Mouse (Mus musculus) midbrain, embryonic 14.5 days (tissue): Measurements from ENCODE around the gene Oma1. TPM values are rescaled to one million over a fixed set of nuclear protein-coding genes. Genes with fewer than 3 reads are reported as not detected.

ENCODE experiments used
- ATAC-seq: fragments of 200-750 bp; cut with Nextera tagmentation; 2 replicates; pipeline ENCODE4 v1.8.0; 2017; ENCODE audit warnings: moderate number of reproducible peaks, moderate library complexity; ENCODE audit not compliant: low FRiP score, low TSS enrichment
- DNase-seq: peaks from one replicate; pipeline ENCODE4 v3.0.0-alpha.2; 2015
- H3K27ac ChIP-seq: fragments of 300-500 bp; sonication (generic); replicated peaks from 2 replicates; pipeline ENCODE4 v1.5.1; 2014; ENCODE audit warnings: mild to moderate bottlenecking, low read depth, low read length, moderate library complexity
- H3K27me3 ChIP-seq: fragments of 300-500 bp; sonication (generic); 2 replicates; pipeline ENCODE4 v1.6.1; 2014; ENCODE audit warnings: low read length, control low read depth, mixed read lengths; ENCODE audit not compliant: control insufficient read depth, insufficient read depth
- H3K36me3 ChIP-seq: fragments of 300-500 bp; sonication (generic); 2 replicates; pipeline ENCODE4 v1.6.1; 2014; ENCODE audit warnings: low read length, control low read depth; ENCODE audit not compliant: control insufficient read depth, insufficient read depth
- H3K4me1 ChIP-seq: fragments of 300-500 bp; sonication (generic); 2 replicates; pipeline ENCODE4 v1.6.1; 2014; ENCODE audit warnings: mild to moderate bottlenecking, antibody characterized with exemption, low read length, control low read depth; ENCODE audit not compliant: control insufficient read depth, insufficient read depth
- H3K4me2 ChIP-seq: fragments of 300-500 bp; sonication (generic); 2 replicates; pipeline ENCODE4 v1.6.1; 2014; ENCODE audit warnings: mild to moderate bottlenecking, low read length, moderate library complexity
- H3K4me3 ChIP-seq: fragments of 300-500 bp; sonication (generic); replicated peaks from 2 replicates; pipeline ENCODE4 v1.5.1; 2014; ENCODE audit warnings: low read depth, low read length
- H3K9ac ChIP-seq: fragments of 300-500 bp; sonication (generic); replicated peaks from 2 replicates; pipeline ENCODE4 v1.6.1; 2014; ENCODE audit warnings: mild to moderate bottlenecking, low read length, moderate library complexity
- H3K9me3 ChIP-seq: fragments of 300-500 bp; sonication (generic); 2 replicates; pipeline ENCODE4 v1.6.1; 2016; ENCODE audit warnings: low read length, control low read depth, mixed read lengths; ENCODE audit not compliant: control insufficient read depth
- WGBS: fragments of 180-500 bp; shearing (Covaris S2); extraction: QIAGEN DNeasy Blood & Tissue Kit; methylation state at CpG from one replicate; pipeline ENCODE4 v1.1.7; 2014; 5-methylcytosine and 5-hydroxymethylcytosine counted together
- polyA plus RNA-seq: library from polyadenylated mRNA; unstranded; fragments of >200 nt; fragmentation: Nextera tagmentation; extraction: Ambion mirVana; gene quantifications from 2 replicates; pipeline ENCODE4 v1.2.1, GENCODE M21; 2014

Oma1 gene
- 8.6 and 9.0 TPM in 2 replicates for polyA plus RNA-seq

GRCm38 (mm10) chr4:103313587-103314525, at the start of gene Oma1:
TSS of gene Oma1 (plus strand) at chr4:103313812.
- Histone ChIP-seq H3K9me3 (no peaks in the 10 kb centered on the region), H3K27ac (peak within 1 kb of the TSS; percentile 94), H3K36me3 (no peaks in the 10 kb centered on the region), H3K9ac (peak within 1 kb of the TSS; percentile 75), H3K4me2 (peak within 1 kb of the TSS; percentile 68), H3K4me3 (peak within 1 kb of the TSS; percentile 56), H3K27me3 (no peaks in the 10 kb centered on the region), H3K4me1 (peaks cover 5% of the 10 kb centered on the region)
- peak; percentile 99 for DNase-seq
- ATAC-seq: peak; percentile 99
- WGBS: under 1% methylated on average over 60 of the region's 61 CpGs

- H3K36me3 ChIP-seq: no peaks in the 10 kb centered on the region
- H3K4me3 ChIP-seq: no peak overlapping the region
- 28% methylated on average over 8 of the region's 8 CpGs for WGBS
- H3K9me3 ChIP-seq: no peaks in the 10 kb centered on the region
- no peak overlapping the region for H3K9ac ChIP-seq
- H3K4me1 ChIP-seq: no peaks in the 10 kb centered on the region
- H3K4me2 ChIP-seq: no peak overlapping the region
- DNase-seq (peak; percentile 24), ATAC-seq (no peak)
- H3K27ac ChIP-seq: no peak overlapping the region
- no peaks in the 10 kb centered on the region for H3K27me3 ChIP-seq
Measured at GRCm38 (mm10) chr4:103263812-103264396, 49.7 kb upstream of the Oma1 start.

GRCm38 (mm10) chr4:103265166-103265565, 48.4 kb upstream of the Oma1 start:
- no peaks in the 10 kb centered on the region for H3K9me3 ChIP-seq
- no peak overlapping the region for H3K9ac ChIP-seq
- no peak overlapping the region for H3K27ac ChIP-seq
- ATAC-seq (no peak), DNase-seq (no peak)
- H3K4me3 ChIP-seq: no peak overlapping the region
- H3K36me3 ChIP-seq: no peaks in the 10 kb centered on the region
- no peak overlapping the region for H3K4me2 ChIP-seq
- no peaks in the 10 kb centered on the region for H3K27me3 ChIP-seq
- 55% methylated on average over 2 of the region's 2 CpGs for WGBS
- no peaks in the 10 kb centered on the region for H3K4me1 ChIP-seq

GRCm38 (mm10) chr4:103269336-103269735, 44.3 kb upstream of the Oma1 start:
- ATAC-seq: no peak
- DNase-seq: peak; percentile 4
- Histone ChIP-seq H3K9ac (no peak overlapping the region), H3K27me3 (no peaks in the 10 kb centered on the region), H3K27ac (no peak overlapping the region), H3K4me3 (no peak overlapping the region), H3K4me2 (no peak overlapping the region), H3K4me1 (no peaks in the 10 kb centered on the region), H3K9me3 (no peaks in the 10 kb centered on the region), H3K36me3 (no peaks in the 10 kb centered on the region)
- 82% methylated on average over 4 of the region's 4 CpGs for WGBS

GRCm38 (mm10) chr4:103273021-103273420, 40.6 kb upstream of the Oma1 start:
- Histone ChIP-seq H3K4me2 (no peak overlapping the region), H3K4me1 (no peaks in the 10 kb centered on the region), H3K9ac (no peak overlapping the region), H3K27ac (no peak overlapping the region), H3K9me3 (no peaks in the 10 kb centered on the region), H3K27me3 (no peaks in the 10 kb centered on the region), H3K36me3 (no peaks in the 10 kb centered on the region), H3K4me3 (no peak overlapping the region)
- DNase-seq: no peak
- no peak for ATAC-seq
- 83% methylated on average over 7 of the region's 8 CpGs for WGBS

GRCm38 (mm10) chr4:103288342-103288741, 25.3 kb upstream of the Oma1 start:
- no peak for DNase-seq
- no peaks in the 10 kb centered on the region for H3K27me3 ChIP-seq
- no peaks in the 10 kb centered on the region for H3K9me3 ChIP-seq
- no peaks in the 10 kb centered on the region for H3K4me1 ChIP-seq
- no peak for ATAC-seq
- no peak overlapping the region for H3K4me2 ChIP-seq
- H3K4me3 ChIP-seq: no peak overlapping the region
- H3K9ac ChIP-seq: no peak overlapping the region
- H3K27ac ChIP-seq: no peak overlapping the region
- 90% methylated on average over 7 of the region's 7 CpGs for WGBS
- no peaks in the 10 kb centered on the region for H3K36me3 ChIP-seq

- no peak for DNase-seq
- no peak for ATAC-seq
- Histone ChIP-seq H3K4me3 (no peak within 1 kb of the TSS), H3K9ac (no peak within 1 kb of the TSS), H3K36me3 (no peaks in the 10 kb centered on the region), H3K4me1 (no peaks in the 10 kb centered on the region), H3K27me3 (no peaks in the 10 kb centered on the region), H3K4me2 (no peak within 1 kb of the TSS), H3K27ac (no peak within 1 kb of the TSS), H3K9me3 (no peaks in the 10 kb centered on the region)
- WGBS: 51% methylated on average over 2 of the region's 2 CpGs
Measured at GRCm38 (mm10) chr4:103290763-103291162, 22.8 kb upstream of the Oma1 start, which contains the start of gene 4921539E11Rik. TSS of gene 4921539E11Rik (minus strand) at chr4:103290863.

- peak; percentile 62 for DNase-seq
- Histone ChIP-seq H3K27me3 (no peaks in the 10 kb centered on the region), H3K4me2 (no peak overlapping the region)
Measured at GRCm38 (mm10) chr4:103299342-103299741, 14.3 kb upstream of the Oma1 start.

More at GRCm38 (mm10) chr4:103299342-103299741, 14.3 kb upstream of the Oma1 start:
- H3K27ac ChIP-seq: no peak overlapping the region
- no peaks in the 10 kb centered on the region for H3K4me1 ChIP-seq
- no peak for ATAC-seq
- H3K4me3 ChIP-seq: no peak overlapping the region
- WGBS: 81% methylated on average over 10 of the region's 10 CpGs
- H3K9me3 ChIP-seq: no peaks in the 10 kb centered on the region
- no peak overlapping the region for H3K9ac ChIP-seq
- H3K36me3 ChIP-seq: no peaks in the 10 kb centered on the region
